Mouse (Mus musculus): ENCODE measurements around the gene Swsap1. TPM values are rescaled to one million over a fixed set of nuclear protein-coding genes. Genes with fewer than 3 reads are reported as not detected.
A peak's percentile ranks its signal among the peaks of the same experiment; 100 is the strongest.

The Swsap1 gene
- polyA plus RNA-seq, 1 experiment: 10.8 TPM

GRCm38 (mm10) chr9:21996178-21996867 is 40.8 kb downstream of the Swsap1 start:
- TF ChIP-seq POLR2A (IDR thresholded peaks at IDR 0.05; ENCODE audit: borderline replicate concordance, extremely low read depth, low read depth, low read length): no peak
- no peak for TF ChIP-seq CTCF (IDR thresholded peaks at IDR 0.05; ENCODE audit: insufficient read depth, low read length)
- H3K4me1 ChIP-seq (ENCODE audit: control insufficient read depth, insufficient read depth, low read length): no peaks in the 10 kb centered on the region
- 81% methylated on average over 3 of the region's 3 CpGs for WGBS
- no peak for DNase-seq
- H3K4me3 ChIP-seq (replicated peaks; ENCODE audit: extremely low read depth, low read depth, low read length): no peak overlapping the region

- 88% methylated on average over 6 of the region's 6 CpGs for WGBS
- Histone ChIP-seq H3K4me1 (ENCODE audit: control insufficient read depth, insufficient read depth, low read length) (0 out of 2 replicates have a peak, but pooled peaks cover 6% of the 10 kb centered on the region), H3K4me3 (replicated peaks; ENCODE audit: extremely low read depth, low read depth, low read length) (no peak overlapping the region)
- DNase-seq: no peak
- no peak for TF ChIP-seq CTCF (IDR thresholded peaks at IDR 0.05; ENCODE audit: insufficient read depth, low read length)
- no peak for TF ChIP-seq POLR2A (IDR thresholded peaks at IDR 0.05; ENCODE audit: borderline replicate concordance, extremely low read depth, low read depth, low read length)
Measured at GRCm38 (mm10) chr9:22000296-22000695, 44.7 kb downstream of the Swsap1 start.

GRCm38 (mm10) chr9:22001633-22002032 is 46.1 kb downstream of the Swsap1 start:
- H3K4me1 ChIP-seq (ENCODE audit: control insufficient read depth, insufficient read depth, low read length): 0 out of 2 replicates have a peak, but pooled peaks cover 6% of the 10 kb centered on the region
- 85% methylated on average over 4 of the region's 4 CpGs for WGBS
- TF ChIP-seq POLR2A (IDR thresholded peaks at IDR 0.05; ENCODE audit: borderline replicate concordance, extremely low read depth, low read depth, low read length): no peak
- TF ChIP-seq CTCF (IDR thresholded peaks at IDR 0.05; ENCODE audit: insufficient read depth, low read length): no peak
- DNase-seq: no peak
- no peak overlapping the region for H3K4me3 ChIP-seq (replicated peaks; ENCODE audit: extremely low read depth, low read depth, low read length)

- TF ChIP-seq CTCF (IDR thresholded peaks at IDR 0.05; ENCODE audit: insufficient read depth, low read length): no peak
- TF ChIP-seq POLR2A (IDR thresholded peaks at IDR 0.05; ENCODE audit: borderline replicate concordance, extremely low read depth, low read depth, low read length): peak; percentile 93; the same call in 1 of the 2 replicates
- 7% methylated on average over 57 of the region's 57 CpGs for WGBS
- DNase-seq: peak; percentile 98
Measured at GRCm38 (mm10) chr9:22002194-22003162, 46.9 kb downstream of the Swsap1 start, which contains the start of the genes Ccdc151 and Prkcsh. Gene Ccdc151 (minus strand): TSS chr9:22002634. Gene Prkcsh (plus strand): TSS chr9:22002806.

GRCm38 (mm10) chr9:22003163-22003554 is 47.6 kb downstream of the Swsap1 start:
- Histone ChIP-seq H3K4me1 (ENCODE audit: control insufficient read depth, insufficient read depth, low read length) (0 out of 2 replicates have a peak, but pooled peaks cover 6% of the 10 kb centered on the region), H3K4me3 (replicated peaks; ENCODE audit: extremely low read depth, low read depth, low read length) (peak overlapping the region; percentile 77)
- TF ChIP-seq POLR2A (IDR thresholded peaks at IDR 0.05; ENCODE audit: borderline replicate concordance, extremely low read depth, low read depth, low read length) (no peak), CTCF (IDR thresholded peaks at IDR 0.05; ENCODE audit: insufficient read depth, low read length) (no peak)
- DNase-seq: no peak
- WGBS: 0% methylated on average over 18 of the region's 18 CpGs

More at GRCm38 (mm10) chr9:22002194-22003162, 46.9 kb downstream of the Swsap1 start, which contains the start of the genes Ccdc151 and Prkcsh:
- 0 out of 2 replicates have a peak, but pooled peaks cover 6% of the 10 kb centered on the region for H3K4me1 ChIP-seq (ENCODE audit: control insufficient read depth, insufficient read depth, low read length)
- peak within 1 kb of the TSS; percentile 77 for H3K4me3 ChIP-seq (replicated peaks; ENCODE audit: extremely low read depth, low read depth, low read length)

GRCm38 (mm10) chr9:22004546-22004945 is 49.0 kb downstream of the Swsap1 start:
- no peak for DNase-seq
- TF ChIP-seq CTCF (IDR thresholded peaks at IDR 0.05; ENCODE audit: insufficient read depth, low read length) (no peak), POLR2A (IDR thresholded peaks at IDR 0.05; ENCODE audit: borderline replicate concordance, extremely low read depth, low read depth, low read length) (no peak)
- WGBS: 93% methylated on average over 12 of the region's 12 CpGs
- 0 out of 2 replicates have a peak, but pooled peaks cover 6% of the 10 kb centered on the region for H3K4me1 ChIP-seq (ENCODE audit: control insufficient read depth, insufficient read depth, low read length)
- H3K4me3 ChIP-seq (replicated peaks; ENCODE audit: extremely low read depth, low read depth, low read length): no peak overlapping the region

Other genes starting within 250 kb of the Swsap1 start
- 84.2 and 87.2 TPM in 2 replicates for gene Ldlr, start 232.3 kb upstream of the Swsap1 start, polyA plus RNA-seq (2012; rRNA removed)
- gene Spc24, start 195.5 kb upstream of the Swsap1 start, polyA plus RNA-seq (2012; rRNA removed): 2.9 and 3.2 TPM in 2 replicates
- 108 and 127 TPM in 2 replicates for gene Kank2, start 157.0 kb upstream of the Swsap1 start, polyA plus RNA-seq (2012; rRNA removed)
- 7.4 and 8.2 TPM in 2 replicates for gene Angptl8, start 120.2 kb upstream of the Swsap1 start, polyA plus RNA-seq (2012; rRNA removed)
- gene Dock6, start 103.1 kb upstream of the Swsap1 start, polyA plus RNA-seq (2012; rRNA removed): 262 and 278 TPM in 2 replicates
- gene Rab3d, start 37.6 kb upstream of the Swsap1 start, polyA plus RNA-seq (2012; rRNA removed): 83.6 and 104 TPM in 2 replicates
- 6.3 and 7.6 TPM in 2 replicates for gene Ccdc159, start 28.3 kb upstream of the Swsap1 start, polyA plus RNA-seq (2012; rRNA removed)
- gene Tmem205, start 28.2 kb upstream of the Swsap1 start, polyA plus RNA-seq (2012; rRNA removed): 190 and 194 TPM in 2 replicates
- 15.6 and 19.2 TPM in 2 replicates for gene Plppr2, start 18.7 kb upstream of the Swsap1 start, polyA plus RNA-seq (2012; rRNA removed)
- gene Epor, start 7.8 kb downstream of the Swsap1 start, polyA plus RNA-seq (2012; rRNA removed): 10.7 and 11.1 TPM in 2 replicates
- gene Rgl3, start 33.7 kb downstream of the Swsap1 start, polyA plus RNA-seq (2012; rRNA removed): 24.8 and 30.6 TPM in 2 replicates
- 2.9 and 3.6 TPM in 2 replicates for gene Ccdc151, start 46.9 kb downstream of the Swsap1 start, polyA plus RNA-seq (2012; rRNA removed)
- 52.9 and 58.0 TPM in 2 replicates for gene Prkcsh, start 47.1 kb downstream of the Swsap1 start, polyA plus RNA-seq (2012; rRNA removed)
- 0.05 and 0.06 TPM in 2 replicates for gene Elavl3, start 96.3 kb downstream of the Swsap1 start, polyA plus RNA-seq (2012; rRNA removed)
- not detected in 2 replicates for gene Gm49318, start 115.5 kb downstream of the Swsap1 start, polyA plus RNA-seq (2012; rRNA removed)
- gene Zfp653, start 115.6 kb downstream of the Swsap1 start, polyA plus RNA-seq (2012; rRNA removed): 20.3 and 23.1 TPM in 2 replicates
- gene Ecsit, start 129.7 kb downstream of the Swsap1 start, polyA plus RNA-seq (2012; rRNA removed): 29.1 and 36.4 TPM in 2 replicates
- gene Cnn1, start 143.5 kb downstream of the Swsap1 start, polyA plus RNA-seq (2012; rRNA removed): 79.3 and 94.3 TPM in 2 replicates
- 176 and 180 TPM in 2 replicates for gene Elof1, start 161.4 kb downstream of the Swsap1 start, polyA plus RNA-seq (2012; rRNA removed)
- gene Acp5, start 180.0 kb downstream of the Swsap1 start, polyA plus RNA-seq (2012; rRNA removed): 47.7 and 54.5 TPM in 2 replicates
- 67.8 and 68.8 TPM in 2 replicates for gene Pigyl, start 201.1 kb downstream of the Swsap1 start, polyA plus RNA-seq (2012; rRNA removed)
- 0.10 and 0.12 TPM in 2 replicates for gene Zfp872, start 232.3 kb downstream of the Swsap1 start, polyA plus RNA-seq (2012; rRNA removed)